Mouse (Mus musculus): Measurements from ENCODE around the gene Gcfc2.

- TF ChIP-seq CTCF (IDR thresholded peaks at IDR 0.05; ENCODE audit: low read depth, low read length) = no peak
- no peak for TF ChIP-seq POLR2A (IDR thresholded peaks at IDR 0.05; ENCODE audit: extremely low read depth, insufficient read depth, low read length)
Measured at GRCm38 (mm10) chr6:81987580-81987979, 64.1 kb downstream of the Gcfc2 start.

Data from liver, adult 2 months (tissue).